Comparison of ENCODE assay signal across 14 mouse cellular contexts in the genomic region with DNA sequence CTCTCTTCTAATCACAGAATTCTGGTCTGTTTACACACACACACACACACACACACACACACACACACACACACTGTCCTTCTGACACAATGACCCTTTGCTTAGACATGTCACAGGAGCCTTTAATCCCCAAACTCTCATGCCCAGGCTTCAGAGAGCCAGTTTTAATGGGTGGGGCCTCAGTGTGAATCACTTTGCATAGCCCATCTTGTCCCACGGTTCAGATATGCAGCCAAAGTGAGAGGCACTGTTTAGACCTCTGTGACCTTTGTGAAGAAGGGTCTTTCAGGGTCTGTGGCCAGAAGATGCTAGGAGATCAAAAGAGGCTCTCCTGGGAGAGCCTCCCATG.
DNase-seq lines count a peak whose midpoint lies in the region; ATAC-seq and TF ChIP-seq lines count a peak whose summit lies in the region.
"Had no signal": no experiment of that assay in that cellular context is flagged by ENCODE, and none has a peak within 500 bp of the region (broad histone marks: within the 10 kb centered on the region; RNA-seq: fewer than 3 reads in every experiment).

No protein-coding gene starts in this region.

- peak overlapping the region; percentile 33; the same call in 1 of the 2 replicates for H3K27ac ChIP-seq in heart, adult 2 months
- H3K27ac ChIP-seq in kidney, embryonic 15.5 days: peak overlapping the region; percentile 96
- no peak overlapping the region for H3K27ac ChIP-seq in CH12.LX (ENCODE audit: insufficient read depth, low read depth)
- peak overlapping the region; percentile 98 for H3K27ac ChIP-seq in limb, embryonic 10.5 days
- H3K27ac ChIP-seq: midbrain, embryonic 15.5 days had no signal

- 0 out of 2 replicates have a peak overlapping the region, but pooled peaks have one; percentile 79 for H3K4me2 ChIP-seq in kidney, embryonic 15.5 days
- H3K4me2 ChIP-seq in CH12.LX (ENCODE audit: insufficient read depth, low read depth, poor library complexity, severe bottlenecking): no peak overlapping the region
- H3K4me2 ChIP-seq: midbrain, embryonic 15.5 days had no signal

- dilution Hi-C loops in CH12.LX (cut with MboI; ENCODE audit: extremely low pct_ligation_motif_present, extremely low pct_unique_long_range_greater_than_20kb, low sequenced_read_pairs): no loop called here

- H3K4me3 ChIP-seq in heart, adult 2 months: no peak overlapping the region
- H3K4me3 ChIP-seq in kidney, embryonic 15.5 days (replicated peaks): no peak overlapping the region
- H3K4me3 ChIP-seq in CH12.LX (replicated peaks in 1 of 3; ENCODE audit: low read depth in 2 of 3, low read length in 2 of 3, poor library complexity in 1 of 3): no peak overlapping the region
- H3K4me3 ChIP-seq in limb, embryonic 10.5 days: no peak overlapping the region
- H3K4me3 ChIP-seq: midbrain, embryonic 15.5 days had no signal

- H3K79me2 ChIP-seq in heart, adult 2 months (replicated peaks; ENCODE audit: control insufficient read depth, insufficient read depth, low read length): no peaks in the 10 kb centered on the region
- H3K79me2 ChIP-seq in CH12.LX (replicated peaks; ENCODE audit: control insufficient read depth, extremely low read depth, insufficient read depth, poor library complexity, severe bottlenecking): no peaks in the 10 kb centered on the region

- TF ChIP-seq CTCF in heart, adult 2 months (IDR thresholded peaks at IDR 0.05): no peak
- no peak for TF ChIP-seq CTCF in CH12.LX (conservative IDR thresholded peaks at IDR 0.05 in 1 of 2, IDR thresholded peaks at IDR 0.05 in 1 of 2; ENCODE audit: low read depth in 2 of 2, low read length in 2 of 2)

- no peak for TF ChIP-seq EP300 in heart, adult 2 months (IDR thresholded peaks at IDR 0.05; ENCODE audit: insufficient read depth, low read depth, low read length)
- TF ChIP-seq EP300 in CH12.LX (IDR thresholded peaks at IDR 0.05; ENCODE audit: low read length): no peak

- peaks cover 38% of the 10 kb centered on the region for H3K4me1 ChIP-seq in heart, adult 2 months (ENCODE audit: control insufficient read depth, insufficient read depth, low read length)
- H3K4me1 ChIP-seq in kidney, embryonic 15.5 days: peaks cover 96% of the 10 kb centered on the region
- peaks cover 11 to 46% of the 10 kb centered on the region in 2 experiments for H3K4me1 ChIP-seq in CH12.LX (ENCODE audit: control insufficient read depth in 1 of 2, insufficient read depth in 2 of 2)
- H3K4me1 ChIP-seq in limb, embryonic 10.5 days: peaks cover 100% of the 10 kb centered on the region

- H3K27me3 ChIP-seq in heart, adult 2 months (ENCODE audit: control insufficient read depth, insufficient read depth, low read length): no peaks in the 10 kb centered on the region
- H3K27me3 ChIP-seq in kidney, embryonic 15.5 days: no peaks in the 10 kb centered on the region
- H3K27me3 ChIP-seq in CH12.LX (replicated peaks): no peaks in the 10 kb centered on the region
- H3K27me3 ChIP-seq in limb, embryonic 10.5 days (ENCODE audit: low read depth, poor library complexity, severe bottlenecking): no peaks in the 10 kb centered on the region
- H3K27me3 ChIP-seq: midbrain, embryonic 15.5 days had no signal

- 12% methylated on average over 1 of the region's 1 CpGs for WGBS in heart, adult 2 months
- WGBS in kidney, embryonic 15.5 days: 33% methylated on average over 1 of the region's 1 CpGs
- WGBS in limb, embryonic 10.5 days: 5% methylated on average over 1 of the region's 1 CpGs

- in situ Hi-C loops in CH12.LX (cut with MboI; ENCODE audit: low pct_ligation_motif_present, low pct_unique_long_range_greater_than_20kb, low sequenced_read_pairs): no loop called here

- no peak for TF ChIP-seq POLR2A in heart, adult 2 months (IDR thresholded peaks at IDR 0.05; ENCODE audit: insufficient read depth, low read depth, low read length)
- TF ChIP-seq POLR2A in CH12.LX (IDR thresholded peaks at IDR 0.05; ENCODE audit: low read depth, low read length): no peak

- ATAC-seq in kidney, embryonic 15.5 days (replicated peaks; ENCODE audit: low FRiP score): no peak
- no peak for ATAC-seq in inflammation-experienced regulatory T-cells, adult 6 months
- ATAC-seq: midbrain, embryonic 15.5 days had no signal

- no peaks in the 10 kb centered on the region for H3K36me3 ChIP-seq in heart, adult 2 months (ENCODE audit: control insufficient read depth, insufficient read depth, low read length)
- H3K36me3 ChIP-seq in kidney, embryonic 15.5 days: peaks cover 12% of the 10 kb centered on the region; the same call in 1 of the 2 replicates
- peaks cover 0 to 38% of the 10 kb centered on the region in 2 experiments for H3K36me3 ChIP-seq in CH12.LX (replicated peaks in 1 of 2; ENCODE audit: control insufficient read depth in 1 of 2, insufficient read depth in 1 of 2, low read length in 1 of 2)
- H3K36me3 ChIP-seq in limb, embryonic 10.5 days: peaks cover 19% of the 10 kb centered on the region
- H3K36me3 ChIP-seq: G1E; midbrain, embryonic 15.5 days had no signal

- intact Hi-C loops in heart, adult 2 months (cut with DNase I): loop anchor here (2.0 to 5.0 kb wide), 2 partner anchors 15 to 39 kb away; no protein-coding TSS in a partner anchor

- TF ChIP-seq RAD21 in CH12.LX (IDR thresholded peaks at IDR 0.05; ENCODE audit: low read depth, low read length): no peak

- DNase-seq in heart, adult 2 months: no peak
- no peak for DNase-seq in heart, postnatal 4 days
- DNase-seq in kidney, postnatal 14 days: no peak
- DNase-seq in CH12.LX (ENCODE audit: extremely low read depth): peak; percentile 21
- no peak for DNase-seq in limb, embryonic 10.5 days (ENCODE audit: low spot score)
- DNase-seq in urinary bladder, postnatal 25 days (ENCODE audit: low spot score): no peak
- DNase-seq: cerebellum, adult 11-12 months; kidney, adult 18-20 months; lung, postnatal 14 days; right cerebral cortex, adult 18-20 months had no signal

- H3K9ac ChIP-seq in heart, adult 2 months (ENCODE audit: low read depth, low read length): no peak overlapping the region
- no peak overlapping the region for H3K9ac ChIP-seq in kidney, embryonic 15.5 days
- H3K9ac ChIP-seq in CH12.LX (ENCODE audit: insufficient read depth, low read depth): no peak overlapping the region
- H3K9ac ChIP-seq: midbrain, embryonic 15.5 days had no signal

- H3K9me3 ChIP-seq in kidney, embryonic 15.5 days (replicated peaks): no peaks in the 10 kb centered on the region
- no peaks in the 10 kb centered on the region for H3K9me3 ChIP-seq in CH12.LX (replicated peaks; ENCODE audit: low read length)
- no peaks in the 10 kb centered on the region for H3K9me3 ChIP-seq in limb, embryonic 10.5 days (replicated peaks)
- H3K9me3 ChIP-seq: G1E; midbrain, embryonic 15.5 days had no signal

TF ChIP-seq in CH12.LX, 34 proteins besides CTCF, POLR2A, EP300 and RAD21:
- TF ChIP-seq TCF12 (IDR thresholded peaks at IDR 0.05; ENCODE audit: low read depth, low read length) (no peak), NELFE (IDR thresholded peaks at IDR 0.05; ENCODE audit: low read depth, low read length) (no peak), SIN3A (IDR thresholded peaks at IDR 0.05; ENCODE audit: low read length) (no peak), PAX5 (IDR thresholded peaks at IDR 0.05; ENCODE audit: low read length) (no peak), MXI1 (IDR thresholded peaks at IDR 0.05; ENCODE audit: low read depth, low read length) (no peak), MAFK (IDR thresholded peaks at IDR 0.05; ENCODE audit: insufficient replicate concordance, low read length) (no peak), ZC3H11A (IDR thresholded peaks at IDR 0.05; ENCODE audit: low read depth, low read length) (no peak), GABPA (IDR thresholded peaks at IDR 0.05; ENCODE audit: insufficient replicate concordance, low read depth, low read length) (no peak), MAZ (IDR thresholded peaks at IDR 0.05; ENCODE audit: low read depth, low read length) (no peak), BHLHE40 (IDR thresholded peaks at IDR 0.05; ENCODE audit: low read depth, low read length) (no peak), ZNF384 (IDR thresholded peaks at IDR 0.05; ENCODE audit: low read depth, low read length) (no peak), ZMIZ1 (IDR thresholded peaks at IDR 0.05; ENCODE audit: low read depth, low read length) (no peak), CHD2 (IDR thresholded peaks at IDR 0.05; ENCODE audit: low read length) (no peak)
